Mouse (Mus musculus) ovary, adult 2 months (tissue): Measurements from ENCODE around the gene Smarca5. TPM values are rescaled to one million over a fixed set of nuclear protein-coding genes. Genes with fewer than 3 reads are reported as not detected.

Experiments
- polyA plus RNA-seq: library from polyadenylated mRNA; depleted of rRNA; stranded (reverse); fragments of >200 nt; gene quantifications from 2 replicates; pipeline ENCODE4 v1.2.3, GENCODE M21; 2012; rRNA removed

The Smarca5 gene
- 16.4 and 28.0 TPM in 2 replicates for polyA plus RNA-seq

GRCm38 (mm10) chr8:80739155-80739924 is at the start of gene Smarca5:
Gene Smarca5, minus strand, starts transcription at chr8:80739497.

Other genes with a start within 250 kb of the Smarca5 start
- gene Gypa, start 245.7 kb downstream of the Smarca5 start, polyA plus RNA-seq: not detected in 2 replicates
- gene Frem3, start 128.4 kb downstream of the Smarca5 start, polyA plus RNA-seq: 0.10 and 0.11 TPM in 2 replicates
- gene Gab1, start 141.0 kb upstream of the Smarca5 start, polyA plus RNA-seq: 28.4 and 32.5 TPM in 2 replicates